Mouse (Mus musculus): ENCODE results near the gene Ntrk2.

DNA sequence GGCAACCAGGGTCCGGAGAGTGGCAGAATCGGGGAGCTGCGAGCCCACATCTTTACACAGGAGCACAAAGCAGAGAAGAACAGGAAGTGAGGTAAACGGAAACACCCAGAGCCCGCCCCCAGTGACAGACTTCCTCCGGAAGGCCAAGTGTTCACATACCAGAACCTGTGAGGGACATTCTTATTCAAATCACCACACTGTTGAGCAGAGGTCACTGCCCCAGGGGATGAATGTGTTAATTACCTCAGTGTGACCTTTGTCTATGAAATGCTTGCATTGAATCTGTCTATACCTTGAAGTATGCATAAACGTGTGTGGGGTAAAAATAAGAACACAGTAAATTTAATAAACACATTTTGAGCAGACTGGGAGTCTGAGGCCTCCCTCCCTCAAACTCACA is 9.0 kb upstream of the Ntrk2 start:
- TF ChIP-seq CTCF (IDR thresholded peaks at IDR 0.05; ENCODE audit: low read depth) (no peak), EP300 (IDR thresholded peaks at IDR 0.05; ENCODE audit: low read depth) (no peak)

Measured in heart, postnatal 0 days (tissue).